Mouse (Mus musculus): ENCODE measurements at regions not wholly inside any gene's neighbourhood (a gene's known extent, or its start where the extent isn't known, plus 50 kb on each side); places are given as distances from the start of the nearest gene placed in this dataset.
"Not testable (repeated sequence)": the region's sequence is repeated elsewhere in the genome, so short reads cannot be mapped to it uniquely, and the experiment has no call there.

- H3K9me3 ChIP-seq = no peaks in the 10 kb centered on the region
- H3K4me3 ChIP-seq = no peak overlapping the region
- no peak overlapping the region for H3K27ac ChIP-seq
- no peaks in the 10 kb centered on the region for H3K4me1 ChIP-seq
- DNase-seq (ENCODE audit: extremely low spot score, low spot score) = no peak
- 86% methylated on average over 3 of the region's 3 CpGs for WGBS
- H3K36me3 ChIP-seq (replicated peaks) = no peaks in the 10 kb centered on the region
- H3K27me3 ChIP-seq (ENCODE audit: poor library complexity, severe bottlenecking) = no peaks in the 10 kb centered on the region
Measured at GRCm38 (mm10) chr9:85637274-85637673, 111.9 kb downstream of the Ibtk start.

GRCm38 (mm10) chr9:85636131-85636447 is 113.0 kb downstream of the Ibtk start:
- Histone ChIP-seq H3K4me1 (no peaks in the 10 kb centered on the region), H3K4me3 (no peak overlapping the region), H3K27me3 (ENCODE audit: poor library complexity, severe bottlenecking) (no peaks in the 10 kb centered on the region), H3K9me3 (no peaks in the 10 kb centered on the region), H3K36me3 (replicated peaks) (no peaks in the 10 kb centered on the region), H3K27ac (no peak overlapping the region)
- no peak for DNase-seq (ENCODE audit: extremely low spot score, low spot score)
- 74% methylated on average over 3 of the region's 3 CpGs for WGBS

- H3K27me3 ChIP-seq (ENCODE audit: poor library complexity, severe bottlenecking) = no peaks in the 10 kb centered on the region
- no peak for DNase-seq (ENCODE audit: extremely low spot score, low spot score)
- no peak overlapping the region for H3K4me3 ChIP-seq
- WGBS = 94% methylated on average over 12 of the region's 12 CpGs
- no peak overlapping the region for H3K27ac ChIP-seq
- H3K36me3 ChIP-seq (replicated peaks) = no peaks in the 10 kb centered on the region
- H3K9me3 ChIP-seq = no peaks in the 10 kb centered on the region
- H3K4me1 ChIP-seq = no peaks in the 10 kb centered on the region
Measured at GRCm38 (mm10) chr9:85635438-85636130, 113.5 kb downstream of the Ibtk start.

GRCm38 (mm10) chr9:85634786-85635185 is 114.3 kb downstream of the Ibtk start:
- H3K4me1 ChIP-seq; H3K27ac ChIP-seq; H3K36me3 ChIP-seq (replicated peaks); H3K27me3 ChIP-seq (ENCODE audit: poor library complexity, severe bottlenecking); H3K9me3 ChIP-seq; DNase-seq (ENCODE audit: extremely low spot score, low spot score); H3K4me3 ChIP-seq: not testable (repeated sequence)
- 85% methylated on average over 3 of the region's 3 CpGs for WGBS

GRCm38 (mm10) chr9:85617972-85618371 is 131.2 kb downstream of the Ibtk start:
- no peak overlapping the region for H3K27ac ChIP-seq
- H3K36me3 ChIP-seq (replicated peaks) = no peaks in the 10 kb centered on the region
- no peak for DNase-seq (ENCODE audit: extremely low spot score, low spot score)
- 90% methylated on average over 3 of the region's 3 CpGs for WGBS
- H3K4me3 ChIP-seq = no peak overlapping the region
- H3K27me3 ChIP-seq (ENCODE audit: poor library complexity, severe bottlenecking) = no peaks in the 10 kb centered on the region
- no peaks in the 10 kb centered on the region for H3K9me3 ChIP-seq
- H3K4me1 ChIP-seq = no peaks in the 10 kb centered on the region

- H3K27ac ChIP-seq = no peak overlapping the region
- DNase-seq (ENCODE audit: extremely low spot score, low spot score) = no peak
- 88% methylated on average over 2 of the region's 2 CpGs for WGBS
- H3K36me3 ChIP-seq (replicated peaks) = no peaks in the 10 kb centered on the region
- no peaks in the 10 kb centered on the region for H3K4me1 ChIP-seq
- H3K27me3 ChIP-seq (ENCODE audit: poor library complexity, severe bottlenecking) = no peaks in the 10 kb centered on the region
- no peaks in the 10 kb centered on the region for H3K9me3 ChIP-seq
- H3K4me3 ChIP-seq = no peak overlapping the region
Measured at GRCm38 (mm10) chr9:85617177-85617777, 131.9 kb downstream of the Ibtk start.

- Histone ChIP-seq H3K9me3 (no peaks in the 10 kb centered on the region), H3K4me1 (no peaks in the 10 kb centered on the region), H3K27me3 (ENCODE audit: poor library complexity, severe bottlenecking) (no peaks in the 10 kb centered on the region), H3K27ac (no peak overlapping the region), H3K4me3 (no peak overlapping the region), H3K36me3 (replicated peaks) (no peaks in the 10 kb centered on the region)
- no peak for DNase-seq (ENCODE audit: extremely low spot score, low spot score)
- WGBS = 89% methylated on average over 12 of the region's 12 CpGs
Measured at GRCm38 (mm10) chr9:85616266-85616869, 132.8 kb downstream of the Ibtk start.

- no peak for DNase-seq (ENCODE audit: extremely low spot score, low spot score)
- 96% methylated on average over 3 of the region's 3 CpGs for whole genome bisulfite sequencing
- H3K36me3 ChIP-seq (replicated peaks) = no peaks in the 10 kb centered on the region
Measured at GRCm38 (mm10) chr9:85609152-85609551, 140.0 kb downstream of the Ibtk start.

GRCm38 (mm10) chr9:85596959-85597358 is 152.2 kb downstream of the Ibtk start:
- 36% methylated on average over 2 of the region's 2 CpGs for WGBS
- Histone ChIP-seq H3K9me3 (no peaks in the 10 kb centered on the region), H3K4me3 (no peak overlapping the region), H3K27me3 (ENCODE audit: poor library complexity, severe bottlenecking) (no peaks in the 10 kb centered on the region), H3K27ac (no peak overlapping the region), H3K36me3 (replicated peaks) (no peaks in the 10 kb centered on the region), H3K4me1 (peaks cover 4% of the 10 kb centered on the region; the same call in 1 of the 2 replicates)
- DNase-seq (ENCODE audit: extremely low spot score, low spot score) = no peak

More at GRCm38 (mm10) chr9:85609152-85609551, 140.0 kb downstream of the Ibtk start:
- H3K4me3 ChIP-seq = no peak overlapping the region
- no peak overlapping the region for H3K27ac ChIP-seq
- H3K9me3 ChIP-seq = no peaks in the 10 kb centered on the region
- H3K27me3 ChIP-seq (ENCODE audit: poor library complexity, severe bottlenecking) = no peaks in the 10 kb centered on the region
- no peaks in the 10 kb centered on the region for H3K4me1 ChIP-seq

- 88% methylated on average over 4 of the region's 4 CpGs for WGBS
Measured at GRCm38 (mm10) chr9:85593867-85594266, 155.3 kb downstream of the Ibtk start.

GRCm38 (mm10) chr9:85592639-85593038 is 156.5 kb downstream of the Ibtk start:
- Histone ChIP-seq H3K9me3 (no peaks in the 10 kb centered on the region), H3K27me3 (ENCODE audit: poor library complexity, severe bottlenecking) (no peaks in the 10 kb centered on the region), H3K36me3 (replicated peaks) (no peaks in the 10 kb centered on the region), H3K4me3 (no peak overlapping the region), H3K27ac (no peak overlapping the region), H3K4me1 (no peaks in the 10 kb centered on the region)
- WGBS = 86% methylated on average over 4 of the region's 4 CpGs
- no peak for DNase-seq (ENCODE audit: extremely low spot score, low spot score)

More at GRCm38 (mm10) chr9:85593867-85594266, 155.3 kb downstream of the Ibtk start:
- DNase-seq (ENCODE audit: extremely low spot score, low spot score) = no peak
- no peaks in the 10 kb centered on the region for H3K36me3 ChIP-seq (replicated peaks)
- H3K4me3 ChIP-seq = no peak overlapping the region
- no peaks in the 10 kb centered on the region for H3K27me3 ChIP-seq (ENCODE audit: poor library complexity, severe bottlenecking)
- no peaks in the 10 kb centered on the region for H3K9me3 ChIP-seq
- no peaks in the 10 kb centered on the region for H3K4me1 ChIP-seq
- H3K27ac ChIP-seq = no peak overlapping the region

GRCm38 (mm10) chr9:85589210-85589609 is 159.9 kb downstream of the Ibtk start:
- H3K27me3 ChIP-seq (ENCODE audit: poor library complexity, severe bottlenecking) = no peaks in the 10 kb centered on the region
- no peak overlapping the region for H3K4me3 ChIP-seq
- H3K27ac ChIP-seq = no peak overlapping the region
- H3K9me3 ChIP-seq = no peaks in the 10 kb centered on the region
- WGBS = 95% methylated on average over 3 of the region's 3 CpGs
- no peak for DNase-seq (ENCODE audit: extremely low spot score, low spot score)
- no peaks in the 10 kb centered on the region for H3K4me1 ChIP-seq
- H3K36me3 ChIP-seq (replicated peaks) = no peaks in the 10 kb centered on the region

- no peaks in the 10 kb centered on the region for H3K36me3 ChIP-seq (replicated peaks)
- H3K9me3 ChIP-seq = no peaks in the 10 kb centered on the region
- no peaks in the 10 kb centered on the region for H3K27me3 ChIP-seq (ENCODE audit: poor library complexity, severe bottlenecking)
- 55% methylated on average over 2 of the region's 2 CpGs for WGBS
- no peak overlapping the region for H3K27ac ChIP-seq
- no peak overlapping the region for H3K4me3 ChIP-seq
- no peak for DNase-seq (ENCODE audit: extremely low spot score, low spot score)
- H3K4me1 ChIP-seq = no peaks in the 10 kb centered on the region
Measured at GRCm38 (mm10) chr9:85588077-85588476, 161.1 kb downstream of the Ibtk start.
